Mouse (Mus musculus) spleen, adult 2 months (tissue): ENCODE data around the gene Gbgt1.

Source experiments
- CTCF ChIP-seq: fragments of 200-500 bp; IDR thresholded peaks from 2 replicates; pipeline ENCODE4 v1.5.1; 2011; ENCODE audit warnings: mild to moderate bottlenecking, inconsistent platforms; ENCODE audit not compliant: insufficient read depth, insufficient read length, insufficient replicate concordance; ENCODE audit errors: extremely low read depth
- POLR2A ChIP-seq: fragments of 200-500 bp; IDR thresholded peaks from 2 replicates; pipeline ENCODE4 v1.6.1; 2011; ENCODE audit warnings: low read depth, low read length, inconsistent platforms

DNA sequence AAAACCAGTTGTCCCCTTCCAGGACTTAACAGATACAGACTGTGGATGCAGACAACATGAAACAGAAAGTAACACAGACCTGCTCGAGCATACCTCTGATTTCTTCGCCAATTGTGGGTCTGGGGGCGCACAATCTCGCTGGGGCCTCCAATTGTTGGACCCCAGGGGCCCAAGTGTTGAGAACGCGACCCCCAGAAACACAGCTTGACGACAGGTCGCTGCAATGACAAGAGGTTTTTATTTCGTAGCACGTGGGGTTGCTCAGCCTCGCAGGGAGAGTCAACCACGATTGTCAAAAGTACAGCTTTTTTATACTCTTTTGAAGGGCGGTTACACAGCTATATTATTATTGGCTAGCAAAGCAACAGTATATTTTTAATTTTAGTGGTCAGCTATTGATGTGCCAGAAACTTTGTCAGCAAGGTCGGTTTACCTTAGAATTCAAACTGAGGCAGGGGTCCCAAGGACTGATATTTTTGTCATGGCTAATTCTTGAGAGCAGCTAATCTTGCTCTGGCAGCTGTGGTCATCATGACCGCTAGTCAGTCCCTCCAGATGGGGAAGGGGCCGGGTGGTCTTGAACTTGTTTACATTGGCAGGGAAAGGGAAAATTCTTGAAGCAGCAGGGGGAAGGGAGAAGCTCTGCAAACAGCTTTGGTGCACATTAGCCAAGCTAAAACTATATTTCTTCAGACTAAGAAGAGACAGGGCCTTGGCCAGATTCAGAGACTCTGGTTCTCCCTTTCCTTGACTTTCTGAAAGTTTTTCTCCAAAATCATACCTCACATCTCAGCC is 693 bp upstream of the Gbgt1 start:
- no peak for TF ChIP-seq POLR2A
- no peak for TF ChIP-seq CTCF
